Mouse (Mus musculus): ENCODE measurements around the gene Mier3. TPM values are rescaled to one million over a fixed set of nuclear protein-coding genes. Genes with fewer than 3 reads are reported as not detected.

The Mier3 gene
- polyA plus RNA-seq, 1 experiment from 2014 or later, result 21.3 TPM

GRCm38 (mm10) chr13:111656309-111656708 lies 24.5 kb upstream of the Mier3 start:
- Histone ChIP-seq H3K36me3 (ENCODE audit: control insufficient read depth, insufficient read depth, low read length) (no peaks in the 10 kb centered on the region), H3K4me1 (replicated peaks; ENCODE audit: control insufficient read depth, insufficient read depth, low read length) (no peaks in the 10 kb centered on the region), H3K27ac (ENCODE audit: low read length) (no peak overlapping the region), H3K9me3 (ENCODE audit: control insufficient read depth, low read length) (no peaks in the 10 kb centered on the region), H3K27me3 (ENCODE audit: control insufficient read depth, insufficient read depth, low read depth, low read length) (no peaks in the 10 kb centered on the region), H3K4me2 (ENCODE audit: low read depth, low read length) (no peak overlapping the region), H3K4me3 (ENCODE audit: low read length) (no peak overlapping the region), H3K9ac (ENCODE audit: low read length) (no peak overlapping the region)
- ATAC-seq (ENCODE audit: low read depth), result no peak
- 59% methylated on average over 10 of the region's 10 CpGs for WGBS

GRCm38 (mm10) chr13:111656769-111657168 lies 24.0 kb upstream of the Mier3 start:
- Histone ChIP-seq H3K27ac (ENCODE audit: low read length) (no peak overlapping the region), H3K4me3 (ENCODE audit: low read length) (no peak overlapping the region), H3K36me3 (ENCODE audit: control insufficient read depth, insufficient read depth, low read length) (no peaks in the 10 kb centered on the region), H3K4me1 (replicated peaks; ENCODE audit: control insufficient read depth, insufficient read depth, low read length) (no peaks in the 10 kb centered on the region), H3K9ac (ENCODE audit: low read length) (no peak overlapping the region), H3K27me3 (ENCODE audit: control insufficient read depth, insufficient read depth, low read depth, low read length) (no peaks in the 10 kb centered on the region), H3K4me2 (ENCODE audit: low read depth, low read length) (no peak overlapping the region), H3K9me3 (ENCODE audit: control insufficient read depth, low read length) (no peaks in the 10 kb centered on the region)
- ATAC-seq (ENCODE audit: low read depth), result no peak
- WGBS, result 47% methylated on average over 3 of the region's 3 CpGs

GRCm38 (mm10) chr13:111658501-111659280 lies 22.1 kb upstream of the Mier3 start:
- H3K4me1 ChIP-seq (replicated peaks; ENCODE audit: control insufficient read depth, insufficient read depth, low read length), result no peaks in the 10 kb centered on the region
- no peak overlapping the region for H3K27ac ChIP-seq (ENCODE audit: low read length)
- no peaks in the 10 kb centered on the region for H3K36me3 ChIP-seq (ENCODE audit: control insufficient read depth, insufficient read depth, low read length)
- H3K9ac ChIP-seq (ENCODE audit: low read length), result no peak overlapping the region
- no peaks in the 10 kb centered on the region for H3K27me3 ChIP-seq (ENCODE audit: control insufficient read depth, insufficient read depth, low read depth, low read length)
- no peak for ATAC-seq (ENCODE audit: low read depth)
- H3K9me3 ChIP-seq (ENCODE audit: control insufficient read depth, low read length), result no peaks in the 10 kb centered on the region
- no peak overlapping the region for H3K4me3 ChIP-seq (ENCODE audit: low read length)
- WGBS, result 53% methylated on average over 12 of the region's 12 CpGs
- no peak overlapping the region for H3K4me2 ChIP-seq (ENCODE audit: low read depth, low read length)

- H3K9ac ChIP-seq (ENCODE audit: low read length), result no peak overlapping the region
- H3K4me3 ChIP-seq (ENCODE audit: low read length), result no peak overlapping the region
- H3K9me3 ChIP-seq (ENCODE audit: control insufficient read depth, low read length), result no peaks in the 10 kb centered on the region
- no peak for ATAC-seq (ENCODE audit: low read depth)
- H3K4me1 ChIP-seq (replicated peaks; ENCODE audit: control insufficient read depth, insufficient read depth, low read length), result no peaks in the 10 kb centered on the region
- WGBS, result 34% methylated on average over 8 of the region's 8 CpGs
- no peaks in the 10 kb centered on the region for H3K36me3 ChIP-seq (ENCODE audit: control insufficient read depth, insufficient read depth, low read length)
- H3K4me2 ChIP-seq (ENCODE audit: low read depth, low read length), result no peak overlapping the region
- no peaks in the 10 kb centered on the region for H3K27me3 ChIP-seq (ENCODE audit: control insufficient read depth, insufficient read depth, low read depth, low read length)
- H3K27ac ChIP-seq (ENCODE audit: low read length), result no peak overlapping the region
Measured at GRCm38 (mm10) chr13:111659430-111659829, 21.3 kb upstream of the Mier3 start.

GRCm38 (mm10) chr13:111660072-111660471 lies 20.7 kb upstream of the Mier3 start:
- H3K9me3 ChIP-seq (ENCODE audit: control insufficient read depth, low read length), result no peaks in the 10 kb centered on the region
- WGBS, result 26% methylated on average over 13 of the region's 13 CpGs
- no peak for ATAC-seq (ENCODE audit: low read depth)

GRCm38 (mm10) chr13:111660556-111660955 lies 20.2 kb upstream of the Mier3 start:
- ATAC-seq (ENCODE audit: low read depth), result no peak
- Histone ChIP-seq H3K4me3 (ENCODE audit: low read length) (no peak overlapping the region), H3K4me2 (ENCODE audit: low read depth, low read length) (no peak overlapping the region), H3K4me1 (replicated peaks; ENCODE audit: control insufficient read depth, insufficient read depth, low read length) (no peaks in the 10 kb centered on the region), H3K9me3 (ENCODE audit: control insufficient read depth, low read length) (no peaks in the 10 kb centered on the region), H3K27ac (ENCODE audit: low read length) (no peak overlapping the region), H3K9ac (ENCODE audit: low read length) (no peak overlapping the region), H3K27me3 (ENCODE audit: control insufficient read depth, insufficient read depth, low read depth, low read length) (no peaks in the 10 kb centered on the region), H3K36me3 (ENCODE audit: control insufficient read depth, insufficient read depth, low read length) (no peaks in the 10 kb centered on the region)
- WGBS, result 44% methylated on average over 3 of the region's 3 CpGs

More at GRCm38 (mm10) chr13:111660072-111660471, 20.7 kb upstream of the Mier3 start:
- H3K36me3 ChIP-seq (ENCODE audit: control insufficient read depth, insufficient read depth, low read length), result no peaks in the 10 kb centered on the region
- H3K4me1 ChIP-seq (replicated peaks; ENCODE audit: control insufficient read depth, insufficient read depth, low read length), result no peaks in the 10 kb centered on the region
- H3K27ac ChIP-seq (ENCODE audit: low read length), result no peak overlapping the region
- no peak overlapping the region for H3K4me3 ChIP-seq (ENCODE audit: low read length)
- H3K9ac ChIP-seq (ENCODE audit: low read length), result no peak overlapping the region
- H3K4me2 ChIP-seq (ENCODE audit: low read depth, low read length), result no peak overlapping the region
- no peaks in the 10 kb centered on the region for H3K27me3 ChIP-seq (ENCODE audit: control insufficient read depth, insufficient read depth, low read depth, low read length)

- H3K4me2 ChIP-seq (ENCODE audit: low read depth, low read length), result no peak overlapping the region
- no peaks in the 10 kb centered on the region for H3K27me3 ChIP-seq (ENCODE audit: control insufficient read depth, insufficient read depth, low read depth, low read length)
- no peak overlapping the region for H3K27ac ChIP-seq (ENCODE audit: low read length)
- no peak overlapping the region for H3K9ac ChIP-seq (ENCODE audit: low read length)
- H3K36me3 ChIP-seq (ENCODE audit: control insufficient read depth, insufficient read depth, low read length), result no peaks in the 10 kb centered on the region
- no peaks in the 10 kb centered on the region for H3K4me1 ChIP-seq (replicated peaks; ENCODE audit: control insufficient read depth, insufficient read depth, low read length)
- ATAC-seq (ENCODE audit: low read depth), result no peak
- no peak overlapping the region for H3K4me3 ChIP-seq (ENCODE audit: low read length)
- 83% methylated on average over 7 of the region's 7 CpGs for WGBS
- H3K9me3 ChIP-seq (ENCODE audit: control insufficient read depth, low read length), result no peaks in the 10 kb centered on the region
Measured at GRCm38 (mm10) chr13:111668016-111668415, 12.8 kb upstream of the Mier3 start.

GRCm38 (mm10) chr13:111676841-111677240 lies 3.9 kb upstream of the Mier3 start:
- H3K4me2 ChIP-seq (ENCODE audit: low read depth, low read length), result no peak overlapping the region
- no peaks in the 10 kb centered on the region for H3K36me3 ChIP-seq (ENCODE audit: control insufficient read depth, insufficient read depth, low read length)
- H3K27me3 ChIP-seq (ENCODE audit: control insufficient read depth, insufficient read depth, low read depth, low read length), result no peaks in the 10 kb centered on the region
- H3K4me1 ChIP-seq (replicated peaks; ENCODE audit: control insufficient read depth, insufficient read depth, low read length), result no peaks in the 10 kb centered on the region
- H3K4me3 ChIP-seq (ENCODE audit: low read length), result no peak overlapping the region
- no peak overlapping the region for H3K27ac ChIP-seq (ENCODE audit: low read length)
- no peak overlapping the region for H3K9ac ChIP-seq (ENCODE audit: low read length)
- no peak for ATAC-seq (ENCODE audit: low read depth)
- peaks cover 8% of the 10 kb centered on the region for H3K9me3 ChIP-seq (ENCODE audit: control insufficient read depth, low read length)
- 88% methylated on average over 3 of the region's 3 CpGs for WGBS

GRCm38 (mm10) chr13:111684056-111684625 lies 3.4 kb downstream of the Mier3 start:
- 34% methylated on average over 5 of the region's 5 CpGs for WGBS
- Histone ChIP-seq H3K36me3 (ENCODE audit: control insufficient read depth, insufficient read depth, low read length) (no peaks in the 10 kb centered on the region), H3K9ac (ENCODE audit: low read length) (no peak overlapping the region), H3K27ac (ENCODE audit: low read length) (no peak overlapping the region), H3K27me3 (ENCODE audit: control insufficient read depth, insufficient read depth, low read depth, low read length) (no peaks in the 10 kb centered on the region; the same call in none of the 2 replicates), H3K9me3 (ENCODE audit: control insufficient read depth, low read length) (no peaks in the 10 kb centered on the region), H3K4me1 (replicated peaks; ENCODE audit: control insufficient read depth, insufficient read depth, low read length) (peaks cover 6% of the 10 kb centered on the region), H3K4me3 (ENCODE audit: low read length) (no peak overlapping the region), H3K4me2 (ENCODE audit: low read depth, low read length) (no peak overlapping the region)
- no peak for ATAC-seq (ENCODE audit: low read depth)

Data from lung, embryonic 16.5 days (tissue).